Mouse (Mus musculus): ENCODE data around the gene Myl10.

DNA sequence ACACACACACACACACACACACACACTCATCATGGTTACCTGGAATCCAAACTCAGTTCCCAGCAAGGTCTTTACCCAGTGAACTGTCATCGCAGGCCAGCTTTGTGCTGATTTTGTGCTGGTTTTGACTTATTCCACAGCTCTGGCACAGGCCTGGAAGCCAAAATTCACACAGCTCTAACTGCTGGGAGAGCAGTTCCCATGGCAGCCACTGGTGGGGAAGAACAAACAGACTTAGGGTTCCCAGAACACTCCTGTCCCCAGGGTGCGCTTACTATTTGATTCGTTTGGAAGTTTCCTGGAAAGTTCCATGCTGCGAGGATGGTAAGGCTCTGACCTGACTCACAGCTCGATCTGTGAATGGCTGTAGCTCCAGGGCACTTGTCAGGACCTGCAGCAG lies 28.6 kb downstream of the Myl10 start:
- TF ChIP-seq CTCF (IDR thresholded peaks at IDR 0.05; ENCODE audit: low read depth) (no peak), EP300 (IDR thresholded peaks at IDR 0.05; ENCODE audit: low read depth) (no peak)
